Mouse (Mus musculus): ENCODE results near the gene Ftsj3. TPM values are rescaled to one million over a fixed set of nuclear protein-coding genes. Genes with fewer than 3 reads are reported as not detected.
A peak's percentile ranks its signal among the peaks of the same experiment; 100 is the strongest.
"Not testable (repeated sequence)": the region's sequence is repeated elsewhere in the genome, so short reads cannot be mapped to it uniquely, and the experiment has no call there.

The Ftsj3 gene
- polyA plus RNA-seq, 1 experiment: 48.5 TPM

GRCm38 (mm10) chr11:106212771-106213170 lies 43.1 kb downstream of the Ftsj3 start:
- WGBS: 88% methylated on average over 8 of the region's 8 CpGs
- Histone ChIP-seq H3K4me1 (ENCODE audit: control insufficient read depth, insufficient read depth, low read length) (peaks cover 1% of the 10 kb centered on the region; the same call in 1 of the 2 replicates), H3K27ac (ENCODE audit: control insufficient read depth, insufficient read depth, low read depth, low read length, poor library complexity) (no peak overlapping the region), H3K4me3 (replicated peaks; ENCODE audit: control insufficient read depth, low read depth, low read length) (no peak overlapping the region)
- TF ChIP-seq POLR2A (IDR thresholded peaks at IDR 0.05; ENCODE audit: borderline replicate concordance, control insufficient read depth, low read depth, low read length) (no peak), CTCF (IDR thresholded peaks at IDR 0.05; ENCODE audit: control insufficient read depth, insufficient read depth, low read length) (no peak)

- H3K4me3 ChIP-seq (replicated peaks; ENCODE audit: control insufficient read depth, low read depth, low read length): no peak within 1 kb of the TSS
- WGBS: 32% methylated on average over 5 of the region's 5 CpGs
Measured at GRCm38 (mm10) chr11:106202123-106202465, 53.8 kb downstream of the Ftsj3 start, which contains the start of gene Strada. Gene Strada, minus strand, starts transcription at chr11:106202168.

GRCm38 (mm10) chr11:106201337-106202122 lies 54.3 kb downstream of the Ftsj3 start:
- Histone ChIP-seq H3K27ac (ENCODE audit: control insufficient read depth, insufficient read depth, low read depth, low read length, poor library complexity) (peak overlapping the region; percentile 15), H3K4me1 (ENCODE audit: control insufficient read depth, insufficient read depth, low read length) (peaks cover 2% of the 10 kb centered on the region; the same call in 1 of the 2 replicates), H3K4me3 (replicated peaks; ENCODE audit: control insufficient read depth, low read depth, low read length) (no peak overlapping the region)
- TF ChIP-seq POLR2A (IDR thresholded peaks at IDR 0.05; ENCODE audit: borderline replicate concordance, control insufficient read depth, low read depth, low read length): no peak
- no peak for TF ChIP-seq CTCF (IDR thresholded peaks at IDR 0.05; ENCODE audit: control insufficient read depth, insufficient read depth, low read length)
- 58% methylated on average over 19 of the region's 19 CpGs for WGBS

More at GRCm38 (mm10) chr11:106202123-106202465, 53.8 kb downstream of the Ftsj3 start, which contains the start of gene Strada:
- H3K4me1 ChIP-seq (ENCODE audit: control insufficient read depth, insufficient read depth, low read length): peaks cover 2% of the 10 kb centered on the region; the same call in 1 of the 2 replicates
- TF ChIP-seq CTCF (IDR thresholded peaks at IDR 0.05; ENCODE audit: control insufficient read depth, insufficient read depth, low read length) (no peak), POLR2A (IDR thresholded peaks at IDR 0.05; ENCODE audit: borderline replicate concordance, control insufficient read depth, low read depth, low read length) (no peak)
- H3K27ac ChIP-seq (ENCODE audit: control insufficient read depth, insufficient read depth, low read depth, low read length, poor library complexity): peak within 1 kb of the TSS; percentile 15

- 16% methylated on average over 6 of the region's 6 CpGs for WGBS
Measured at GRCm38 (mm10) chr11:106200756-106201155, 55.1 kb downstream of the Ftsj3 start.

GRCm38 (mm10) chr11:106199997-106200396 lies 55.9 kb downstream of the Ftsj3 start:
- not testable (repeated sequence) for H3K4me3 ChIP-seq (replicated peaks; ENCODE audit: control insufficient read depth, low read depth, low read length); H3K27ac ChIP-seq (ENCODE audit: control insufficient read depth, insufficient read depth, low read depth, low read length, poor library complexity); H3K4me1 ChIP-seq (ENCODE audit: control insufficient read depth, insufficient read depth, low read length)
- 80% methylated on average over 7 of the region's 7 CpGs for WGBS

More at GRCm38 (mm10) chr11:106200756-106201155, 55.1 kb downstream of the Ftsj3 start:
- Histone ChIP-seq H3K4me3 (replicated peaks; ENCODE audit: control insufficient read depth, low read depth, low read length) (no peak overlapping the region), H3K4me1 (ENCODE audit: control insufficient read depth, insufficient read depth, low read length) (peaks cover 2% of the 10 kb centered on the region; the same call in 1 of the 2 replicates), H3K27ac (ENCODE audit: control insufficient read depth, insufficient read depth, low read depth, low read length, poor library complexity) (no peak overlapping the region)
- no peak for TF ChIP-seq CTCF (IDR thresholded peaks at IDR 0.05; ENCODE audit: control insufficient read depth, insufficient read depth, low read length)
- TF ChIP-seq POLR2A (IDR thresholded peaks at IDR 0.05; ENCODE audit: borderline replicate concordance, control insufficient read depth, low read depth, low read length): no peak

Other genes starting within 250 kb of the Ftsj3 start
- gene Kcnh6, start 248.0 kb downstream of the Ftsj3 start, polyA plus RNA-seq (2011; ENCODE audit: insufficient read depth, insufficient read length, low replicate concordance, missing spikeins): not detected in 2 replicates
- 15.9 and 16.9 TPM in 2 replicates for gene Dcaf7, start 219.2 kb downstream of the Ftsj3 start, polyA plus RNA-seq (2011; ENCODE audit: insufficient read depth, insufficient read length, low replicate concordance, missing spikeins)
- gene Taco1, start 190.0 kb downstream of the Ftsj3 start, polyA plus RNA-seq (2011; ENCODE audit: insufficient read depth, insufficient read length, low replicate concordance, missing spikeins): 6.6 and 11.8 TPM in 2 replicates
- 7.3 and 14.4 TPM in 2 replicates for gene Map3k3, start 171.5 kb downstream of the Ftsj3 start, polyA plus RNA-seq (2011; ENCODE audit: insufficient read depth, insufficient read length, low replicate concordance, missing spikeins)
- not detected in 2 replicates for gene Gm10840, start 95.2 kb downstream of the Ftsj3 start, polyA plus RNA-seq (2011; ENCODE audit: insufficient read depth, insufficient read length, low replicate concordance, missing spikeins)
- gene Limd2, start 95.2 kb downstream of the Ftsj3 start, polyA plus RNA-seq (2011; ENCODE audit: insufficient read depth, insufficient read length, low replicate concordance, missing spikeins): 45.8 and 98.2 TPM in 2 replicates
- 9.2 and 21.7 TPM in 2 replicates for gene Strada, start 53.9 kb downstream of the Ftsj3 start, polyA plus RNA-seq (2011; ENCODE audit: insufficient read depth, insufficient read length, low replicate concordance, missing spikeins)
- gene Ccdc47, start 39.7 kb downstream of the Ftsj3 start, polyA plus RNA-seq (2011; ENCODE audit: insufficient read depth, insufficient read length, low replicate concordance, missing spikeins): 24.4 and 27.9 TPM in 2 replicates
- gene Ddx42, start 39.2 kb downstream of the Ftsj3 start, polyA plus RNA-seq (2011; ENCODE audit: insufficient read depth, insufficient read length, low replicate concordance, missing spikeins): 20.2 and 33.5 TPM in 2 replicates
- gene Psmc5, start 75 bp upstream of the Ftsj3 start, polyA plus RNA-seq (2011; ENCODE audit: insufficient read depth, insufficient read length, low replicate concordance, missing spikeins): 74.3 and 96.0 TPM in 2 replicates
- 52.2 and 76.9 TPM in 2 replicates for gene Smarcd2, start 16.9 kb upstream of the Ftsj3 start, polyA plus RNA-seq (2011; ENCODE audit: insufficient read depth, insufficient read length, low replicate concordance, missing spikeins)
- gene Tcam1, start 20.6 kb upstream of the Ftsj3 start, polyA plus RNA-seq (2011; ENCODE audit: insufficient read depth, insufficient read length, low replicate concordance, missing spikeins): not detected in 2 replicates
- not detected in 2 replicates for gene Gh, start 45.8 kb upstream of the Ftsj3 start, polyA plus RNA-seq (2011; ENCODE audit: insufficient read depth, insufficient read length, low replicate concordance, missing spikeins)
- gene Cd79b, start 58.7 kb upstream of the Ftsj3 start, polyA plus RNA-seq (2011; ENCODE audit: insufficient read depth, insufficient read length, low replicate concordance, missing spikeins): 130 and 270 TPM in 2 replicates
- 0.63 and 1.6 TPM in 2 replicates for gene Scn4a, start 97.2 kb upstream of the Ftsj3 start, polyA plus RNA-seq (2011; ENCODE audit: insufficient read depth, insufficient read length, low replicate concordance, missing spikeins)
- not detected in 2 replicates for gene Prr29, start 109.4 kb upstream of the Ftsj3 start, polyA plus RNA-seq (2011; ENCODE audit: insufficient read depth, insufficient read length, low replicate concordance, missing spikeins)
- 6.2 and 23.4 TPM in 2 replicates for gene Icam2, start 132.0 kb upstream of the Ftsj3 start, polyA plus RNA-seq (2011; ENCODE audit: insufficient read depth, insufficient read length, low replicate concordance, missing spikeins)
- 4.4 and 13.4 TPM in 2 replicates for gene Ern1, start 231.8 kb upstream of the Ftsj3 start, polyA plus RNA-seq (2011; ENCODE audit: insufficient read depth, insufficient read length, low replicate concordance, missing spikeins)